In genomic region chr1:151011056-151011455, GRCm38 (mm10) we compare ENCODE assay signal across 9 mouse cellular contexts. TPM values are rescaled to one million over a fixed set of nuclear protein-coding genes. Genes with fewer than 3 reads are reported as not detected.
A peak's percentile ranks its signal among the peaks of the same experiment; 100 is the strongest.
DNase-seq lines count a peak whose midpoint lies in the region; ATAC-seq and TF ChIP-seq lines count a peak whose summit lies in the region.
"Had no signal": no experiment of that assay in that cellular context is flagged by ENCODE, and none has a peak within 500 bp of the region (broad histone marks: within the 10 kb centered on the region; RNA-seq: fewer than 3 reads in every experiment).

No protein-coding gene starts in this region.

- H3K27me3 ChIP-seq in CH12.LX (replicated peaks), result no peaks in the 10 kb centered on the region
- H3K27me3 ChIP-seq in lung, embryonic 14.5 days (ENCODE audit: insufficient read depth, low read length), result no peaks in the 10 kb centered on the region
- H3K27me3 ChIP-seq: liver, embryonic 15.5 days had no signal

- ATAC-seq in lung, embryonic 14.5 days (ENCODE audit: insufficient read depth), result no peak

- H3K9ac ChIP-seq in CH12.LX (ENCODE audit: insufficient read depth, low read depth), result no peak overlapping the region
- H3K9ac ChIP-seq in lung, embryonic 14.5 days, result no peak overlapping the region
- H3K9ac ChIP-seq: liver, embryonic 15.5 days had no signal

- 26% methylated on average over 7 of the region's 7 CpGs for WGBS in lung, embryonic 14.5 days

- no peaks in the 10 kb centered on the region for H3K9me3 ChIP-seq in CH12.LX (replicated peaks; ENCODE audit: low read length)
- H3K9me3 ChIP-seq in lung, embryonic 14.5 days (ENCODE audit: low read depth, low read length), result no peaks in the 10 kb centered on the region
- H3K9me3 ChIP-seq: liver, embryonic 15.5 days had no signal

- H3K4me1 ChIP-seq in CH12.LX (ENCODE audit: control insufficient read depth in 1 of 2, insufficient read depth in 2 of 2), result no peaks in the 10 kb centered on the region
- H3K4me1 ChIP-seq in lung, embryonic 14.5 days (ENCODE audit: insufficient read depth), result no peaks in the 10 kb centered on the region
- H3K4me1 ChIP-seq: liver, embryonic 15.5 days had no signal

- no peak overlapping the region for H3K27ac ChIP-seq in CH12.LX (ENCODE audit: insufficient read depth, low read depth)
- no peak overlapping the region for H3K27ac ChIP-seq in lung, embryonic 14.5 days (ENCODE audit: low read depth)
- H3K27ac ChIP-seq: liver, embryonic 15.5 days had no signal

- H3K36me3 ChIP-seq in CH12.LX (replicated peaks in 1 of 2; ENCODE audit: control insufficient read depth in 1 of 2, insufficient read depth in 1 of 2, low read length in 1 of 2), result no peaks in the 10 kb centered on the region
- H3K36me3 ChIP-seq in lung, embryonic 14.5 days (ENCODE audit: insufficient read depth), result no peaks in the 10 kb centered on the region
- H3K36me3 ChIP-seq: liver, embryonic 15.5 days had no signal

- no peaks in the 10 kb centered on the region for H3K79me2 ChIP-seq in CH12.LX (replicated peaks; ENCODE audit: control insufficient read depth, extremely low read depth, insufficient read depth, poor library complexity, severe bottlenecking)

- in situ Hi-C loops in CH12.LX (cut with MboI; ENCODE audit: low pct_ligation_motif_present, low pct_unique_long_range_greater_than_20kb, low sequenced_read_pairs), result loop anchor here (25.0 kb wide), 1 partner anchor 174 kb away; no protein-coding TSS in a partner anchor

- dilution Hi-C loops in CH12.LX (cut with MboI; ENCODE audit: extremely low pct_ligation_motif_present, extremely low pct_unique_long_range_greater_than_20kb, low sequenced_read_pairs), result no loop called here

- TF ChIP-seq EP300 in CH12.LX (IDR thresholded peaks at IDR 0.05; ENCODE audit: low read length), result no peak

- H3K4me2 ChIP-seq in CH12.LX (ENCODE audit: insufficient read depth, low read depth, poor library complexity, severe bottlenecking), result no peak overlapping the region
- no peak overlapping the region for H3K4me2 ChIP-seq in lung, embryonic 14.5 days
- H3K4me2 ChIP-seq: liver, embryonic 15.5 days had no signal

- no peak for TF ChIP-seq POLR2A in CH12.LX (IDR thresholded peaks at IDR 0.05; ENCODE audit: low read depth, low read length)

- no peak overlapping the region for H3K4me3 ChIP-seq in CH12.LX (replicated peaks in 1 of 3; ENCODE audit: low read depth in 2 of 3, low read length in 2 of 3, poor library complexity in 1 of 3)
- H3K4me3 ChIP-seq in lung, embryonic 14.5 days (ENCODE audit: low read depth, low read length), result no peak overlapping the region
- H3K4me3 ChIP-seq: liver, embryonic 15.5 days had no signal

- intact Hi-C loops in gastrocnemius, postnatal 14 days (cut with DNase I; ENCODE audit: low total_unique reads), result no loop called here

- TF ChIP-seq CTCF in CH12.LX (conservative IDR thresholded peaks at IDR 0.05 in 1 of 2, IDR thresholded peaks at IDR 0.05 in 1 of 2; ENCODE audit: low read depth in 2 of 2, low read length in 2 of 2), result peak; percentile 68 to 89
- peak; percentile 87 for TF ChIP-seq CTCF in lung, embryonic 14.5 days (IDR thresholded peaks at IDR 0.05; ENCODE audit: low read depth)

- DNase-seq in CH12.LX (ENCODE audit: extremely low read depth) (peak; percentile 60), ZHBTc4 (ENCODE audit: low read depth, low spot score) (peak; percentile 84)
- peak; percentile 49 to 69 for DNase-seq in cerebellum, postnatal 4 days (ENCODE audit: low spot score in 2 of 2)
- peak; percentile 61 for DNase-seq in gastrocnemius, postnatal 14 days
- peak; percentile 88 to 89 for DNase-seq in kidney, postnatal 4 days
- peak; percentile 89 for DNase-seq in lung, embryonic 14.5 days
- peak; percentile 40 for DNase-seq in retina, postnatal 7 days (ENCODE audit: low read depth, low spot score)
- peak; percentile 44 to 81 for DNase-seq in urinary bladder, postnatal 4 days (ENCODE audit: low spot score in 2 of 2)

- TF ChIP-seq RAD21 in CH12.LX (IDR thresholded peaks at IDR 0.05; ENCODE audit: low read depth, low read length), result peak; percentile 18

TF ChIP-seq in CH12.LX, 34 proteins besides CTCF, POLR2A, EP300 and RAD21:
- TF ChIP-seq TBP (conservative IDR thresholded peaks at IDR 0.05; ENCODE audit: low read depth, low read length) (no peak), CHD2 (IDR thresholded peaks at IDR 0.05; ENCODE audit: low read length) (no peak), GABPA (IDR thresholded peaks at IDR 0.05; ENCODE audit: insufficient replicate concordance, low read depth, low read length) (no peak), RCOR1 (conservative IDR thresholded peaks at IDR 0.05; ENCODE audit: low read depth, low read length) (no peak)
TF ChIP-seq in CH12.LX: peak in this region for 0.

RNA-seq across cellular contexts. Expression of gene Hmcn1, which starts 17.8 kb away (rescaled TPM):
- total RNA-seq in CH12.LX (2012; rRNA removed) (under 0.01 TPM in 2 replicates), CH12.LX (2014; rRNA removed) (0.01 TPM in 2 replicates)
- polyA plus RNA-seq in CH12.LX (2012; ENCODE audit: insufficient read length, low read depth), result 0.01 and 0.04 TPM in 2 replicates
- total RNA-seq in gastrocnemius, postnatal 14 days (2021), result 10 to 100 TPM in 1 of 2 experiments, 1 to 10 TPM in 1; 9.3 to 10.9 TPM
- polyA plus RNA-seq in lung, embryonic 14.5 days (2014; fragmentation: Nextera tagmentation; extraction: Ambion mirVana), result 14.5 and 17.1 TPM in 2 replicates

Comparison
In these comparisons a context has a peak if more than half of its experiments do, and no peak if none do; other contexts are left out.
1. RNA of gene Hmcn1, which starts 17.8 kb away (total RNA-seq): 9.3 to 10.9 TPM in gastrocnemius, postnatal 14 days; under 0.01 to 0.01 TPM in CH12.LX; every median in the first group is over 10 times any median in the second.
2. Peak in every context shown above with its lines, with median percentiles within 50 percentile points of each other: DNase-seq.